Mouse (Mus musculus) heart, embryonic 16.5 days (tissue): ENCODE results near the gene Mtmr4. TPM values are rescaled to one million over a fixed set of nuclear protein-coding genes. Genes with fewer than 3 reads are reported as not detected.

Source experiments
- ATAC-seq: fragments of 200-750 bp; cut with Nextera tagmentation; replicated peaks from 2 replicates; pipeline ENCODE4 v1.8.0; 2017; ENCODE audit warnings: moderate number of reproducible peaks; ENCODE audit not compliant: insufficient read depth, low FRiP score; ENCODE audit errors: extremely low read depth
- H3K27ac ChIP-seq: fragments of 300-500 bp; sonication (generic); 2 replicates; pipeline ENCODE4 v1.5.1; 2014; ENCODE audit warnings: mild to moderate bottlenecking, low read length, control low read depth, moderate library complexity
- H3K27me3 ChIP-seq: fragments of 300-500 bp; sonication (generic); 2 replicates; pipeline ENCODE4 v1.6.1; 2014; ENCODE audit warnings: low read length, mixed read lengths; ENCODE audit not compliant: control insufficient read depth, insufficient read depth
- H3K36me3 ChIP-seq: fragments of 300-500 bp; sonication (generic); 2 replicates; pipeline ENCODE4 v1.6.1; 2014; ENCODE audit not compliant: control insufficient read depth, insufficient read depth
- H3K4me1 ChIP-seq: fragments of 300-500 bp; sonication (generic); 2 replicates; pipeline ENCODE4 v1.6.1; 2014; ENCODE audit warnings: low read length, mixed read lengths; ENCODE audit not compliant: control insufficient read depth, insufficient read depth
- H3K4me2 ChIP-seq: fragments of 300-500 bp; sonication (generic); 2 replicates; pipeline ENCODE4 v1.6.1; 2014; ENCODE audit warnings: low read depth, mild to moderate bottlenecking, control low read depth, low read length
- H3K4me3 ChIP-seq: fragments of 300-500 bp; sonication (generic); 2 replicates; pipeline ENCODE4 v1.5.1; 2014; ENCODE audit warnings: mild to moderate bottlenecking, control low read depth, low read length
- H3K9ac ChIP-seq: fragments of 300-500 bp; sonication (generic); 2 replicates; pipeline ENCODE4 v1.6.1; 2014; ENCODE audit warnings: low read length, control low read depth
- H3K9me3 ChIP-seq: fragments of 300-500 bp; sonication (generic); replicated peaks from 2 replicates; pipeline ENCODE4 v1.6.1; 2016; ENCODE audit warnings: low read length; ENCODE audit not compliant: control insufficient read depth
- WGBS: fragments of 180-500 bp; shearing (Covaris S2); extraction: QIAGEN DNeasy Blood & Tissue Kit; methylation state at CpG from one replicate; pipeline ENCODE4 v1.1.7; 2014; 5-methylcytosine and 5-hydroxymethylcytosine counted together
- polyA plus RNA-seq: library from polyadenylated mRNA; unstranded; fragments of >200 nt; fragmentation: Nextera tagmentation; extraction: Ambion mirVana; gene quantifications from 2 replicates; pipeline ENCODE4 v1.2.1, GENCODE M21; 2015

Mtmr4 gene
- polyA plus RNA-seq, 1 experiment from 2014 or later: 14.8 TPM

GRCm38 (mm10) chr11:87579713-87580112, 12.2 kb upstream of the Mtmr4 start:
- no peak for ATAC-seq
- H3K9me3 ChIP-seq: no peaks in the 10 kb centered on the region
- H3K4me2 ChIP-seq: peak overlapping the region; percentile 88; the same call in 1 of the 2 replicates
- WGBS: 42% methylated on average over 1 of the region's 1 CpGs
- peak overlapping the region; percentile 76 for H3K27ac ChIP-seq
- H3K4me1 ChIP-seq: peaks cover 19% of the 10 kb centered on the region
- no peaks in the 10 kb centered on the region for H3K36me3 ChIP-seq
- no peak overlapping the region for H3K9ac ChIP-seq
- H3K27me3 ChIP-seq: no peaks in the 10 kb centered on the region
- no peak overlapping the region for H3K4me3 ChIP-seq

GRCm38 (mm10) chr11:87580543-87581085, 11.3 kb upstream of the Mtmr4 start:
- no peaks in the 10 kb centered on the region for H3K36me3 ChIP-seq
- H3K9me3 ChIP-seq: no peaks in the 10 kb centered on the region
- H3K27ac ChIP-seq: no peak overlapping the region
- no peak for ATAC-seq
- H3K9ac ChIP-seq: no peak overlapping the region
- no peaks in the 10 kb centered on the region for H3K27me3 ChIP-seq
- H3K4me2 ChIP-seq: peak overlapping the region; percentile 5; the same call in 1 of the 2 replicates
- peaks cover 19% of the 10 kb centered on the region for H3K4me1 ChIP-seq
- WGBS: 52% methylated on average over 10 of the region's 10 CpGs
- no peak overlapping the region for H3K4me3 ChIP-seq

- H3K4me3 ChIP-seq: no peak overlapping the region
- no peaks in the 10 kb centered on the region for H3K36me3 ChIP-seq
- H3K27me3 ChIP-seq: no peaks in the 10 kb centered on the region
- peaks cover 19% of the 10 kb centered on the region for H3K4me1 ChIP-seq
- H3K27ac ChIP-seq: no peak overlapping the region
- H3K9me3 ChIP-seq: no peaks in the 10 kb centered on the region
- H3K4me2 ChIP-seq: no peak overlapping the region
- no peak overlapping the region for H3K9ac ChIP-seq
- WGBS: 79% methylated on average over 12 of the region's 12 CpGs
- no peak for ATAC-seq
Observed at GRCm38 (mm10) chr11:87581161-87581865, 10.6 kb upstream of the Mtmr4 start.

GRCm38 (mm10) chr11:87581933-87582710, 9.8 kb upstream of the Mtmr4 start:
- Histone ChIP-seq H3K27me3 (no peaks in the 10 kb centered on the region), H3K4me2 (no peak overlapping the region), H3K9me3 (no peaks in the 10 kb centered on the region), H3K36me3 (no peaks in the 10 kb centered on the region), H3K9ac (no peak overlapping the region), H3K4me3 (no peak overlapping the region), H3K27ac (no peak overlapping the region), H3K4me1 (peaks cover 19% of the 10 kb centered on the region)
- 80% methylated on average over 8 of the region's 8 CpGs for WGBS
- no peak for ATAC-seq

GRCm38 (mm10) chr11:87583291-87584034, 8.5 kb upstream of the Mtmr4 start:
- no peak overlapping the region for H3K4me2 ChIP-seq
- H3K4me3 ChIP-seq: no peak overlapping the region
- H3K27ac ChIP-seq: no peak overlapping the region
- 78% methylated on average over 6 of the region's 6 CpGs for WGBS
- no peak for ATAC-seq
- no peaks in the 10 kb centered on the region for H3K9me3 ChIP-seq
- no peaks in the 10 kb centered on the region for H3K27me3 ChIP-seq
- H3K36me3 ChIP-seq: no peaks in the 10 kb centered on the region
- no peak overlapping the region for H3K9ac ChIP-seq
- H3K4me1 ChIP-seq: peaks cover 11% of the 10 kb centered on the region

GRCm38 (mm10) chr11:87584711-87585505, 7.1 kb upstream of the Mtmr4 start:
- ATAC-seq: 0 out of 2 replicates have a peak, but pooled peaks have one; percentile 33
- H3K36me3 ChIP-seq: no peaks in the 10 kb centered on the region
- WGBS: 71% methylated on average over 10 of the region's 10 CpGs
- no peaks in the 10 kb centered on the region for H3K9me3 ChIP-seq
- peaks cover 10% of the 10 kb centered on the region for H3K4me1 ChIP-seq
- no peak overlapping the region for H3K4me3 ChIP-seq
- peak overlapping the region; percentile 69 for H3K27ac ChIP-seq
- H3K4me2 ChIP-seq: no peak overlapping the region
- H3K9ac ChIP-seq: no peak overlapping the region
- no peaks in the 10 kb centered on the region for H3K27me3 ChIP-seq

GRCm38 (mm10) chr11:87587211-87587874, 4.6 kb upstream of the Mtmr4 start:
- no peak overlapping the region for H3K27ac ChIP-seq
- no peaks in the 10 kb centered on the region for H3K36me3 ChIP-seq
- no peaks in the 10 kb centered on the region for H3K9me3 ChIP-seq
- H3K27me3 ChIP-seq: no peaks in the 10 kb centered on the region
- H3K4me2 ChIP-seq: no peak overlapping the region
- peaks cover 19% of the 10 kb centered on the region for H3K4me1 ChIP-seq
- WGBS: 88% methylated on average over 5 of the region's 5 CpGs
- ATAC-seq: no peak
- no peak overlapping the region for H3K4me3 ChIP-seq
- H3K9ac ChIP-seq: no peak overlapping the region

GRCm38 (mm10) chr11:87589605-87590004, 2.4 kb upstream of the Mtmr4 start:
- Histone ChIP-seq H3K4me3 (no peak overlapping the region), H3K4me2 (peak overlapping the region; percentile 83), H3K27ac (no peak overlapping the region), H3K9ac (no peak overlapping the region), H3K27me3 (no peaks in the 10 kb centered on the region), H3K9me3 (no peaks in the 10 kb centered on the region), H3K36me3 (no peaks in the 10 kb centered on the region), H3K4me1 (peaks cover 24% of the 10 kb centered on the region)
- no peak for ATAC-seq
- 87% methylated on average over 8 of the region's 8 CpGs for WGBS
